Mouse (Mus musculus): Measurements from ENCODE around the gene Col16a1.

- no peak for TF ChIP-seq CTCF (IDR thresholded peaks at IDR 0.05; ENCODE audit: low read depth, low read length)
- TF ChIP-seq TAL1 (conservative IDR thresholded peaks at IDR 0.05; ENCODE audit: low read depth, low read length) = no peak
- no peak for TF ChIP-seq GATA1 (IDR thresholded peaks at IDR 0.05; ENCODE audit: borderline replicate concordance, low read length)
- TF ChIP-seq POLR2AphosphoS5 (IDR thresholded peaks at IDR 0.05; ENCODE audit: insufficient replicate concordance, low read depth, low read length) = no peak
- no peak for TF ChIP-seq GATA2 (IDR thresholded peaks at IDR 0.05; ENCODE audit: borderline replicate concordance, low read depth, low read length)
These were observed 64.7 kb downstream of the Col16a1 start for GRCm38 (mm10) chr4:130112299-130112698.
